Mouse (Mus musculus) E14TG2a.4 (cell line): Measurements from ENCODE around the gene Rlf.

Source experiments
- CTCF ChIP-seq: conservative IDR thresholded peaks from 2 replicates; pipeline ENCODE4 v1.5.1; 2014; ENCODE audit warnings: low read length
- NANOG ChIP-seq: IDR thresholded peaks from 2 replicates; pipeline ENCODE4 v1.6.1; 2014; ENCODE audit warnings: borderline replicate concordance, low read length, mixed read lengths

DNA sequence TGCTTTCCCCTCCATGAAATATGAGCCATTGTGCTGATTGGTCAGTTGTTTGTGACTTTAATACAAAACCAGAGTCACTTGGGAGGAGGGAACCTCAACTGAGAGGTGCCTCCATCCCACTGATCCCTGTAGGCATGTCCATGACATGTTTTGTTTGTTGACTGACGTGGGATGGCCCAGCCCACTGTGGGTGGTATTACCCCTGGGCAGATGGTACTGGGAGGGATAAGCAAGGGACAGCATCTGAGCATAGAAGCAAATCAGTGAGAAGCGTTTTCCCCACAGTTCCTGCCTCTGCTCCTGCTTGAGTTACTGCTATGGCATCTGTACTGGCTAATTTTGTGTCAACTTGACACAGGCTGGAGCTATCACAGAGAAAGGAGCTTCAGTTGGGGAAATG is 1.3 kb upstream of the Rlf start:
- TF ChIP-seq CTCF (no peak), NANOG (no peak)
